Mouse (Mus musculus) splenic B cell, adult 2 months (primary cell): ENCODE data around the gene Naa50.

Experiments used
- DNase-seq: peaks from one replicate; pipeline ENCODE4 v3.0.0-alpha.2; 2011; ENCODE audit warnings: low read depth, low spot score
- H3K27me3 ChIP-seq: 2 replicates; pipeline ENCODE4 v1.6.1; 2012; ENCODE audit warnings: mild to moderate bottlenecking, low read length, moderate library complexity, mixed read lengths; ENCODE audit not compliant: control insufficient read depth, poor library complexity, insufficient read depth, severe bottlenecking
- H3K36me3 ChIP-seq: 2 replicates; pipeline ENCODE4 v1.6.1; 2012; ENCODE audit warnings: mild to moderate bottlenecking, low read length, moderate library complexity, mixed read lengths; ENCODE audit not compliant: control insufficient read depth, poor library complexity, insufficient read depth, severe bottlenecking

Naa50 gene

DNA sequence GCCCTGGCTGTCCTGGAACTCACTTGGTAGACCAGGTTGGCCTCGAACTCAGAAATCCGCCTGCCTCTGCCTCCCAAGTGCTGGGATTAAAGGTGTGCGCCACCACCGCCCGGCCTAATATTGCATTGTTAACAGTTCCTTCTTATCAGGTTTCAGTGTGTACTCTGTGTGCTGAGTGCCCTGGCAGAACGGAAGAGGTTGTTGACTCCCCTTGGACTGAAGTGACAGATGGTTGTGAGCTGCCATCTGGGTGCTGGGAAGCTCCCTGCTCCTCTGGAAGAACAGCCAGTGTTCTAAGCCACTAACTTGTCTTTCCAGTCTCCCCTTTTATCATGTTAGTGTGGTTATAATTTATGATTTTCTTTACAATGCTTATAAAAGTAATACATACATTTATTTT lies 64.7 kb downstream of the Naa50 start:
- no peak for DNase-seq
- Histone ChIP-seq H3K36me3 (peaks cover 4% of the 10 kb centered on the region), H3K27me3 (no peaks in the 10 kb centered on the region)

DNA sequence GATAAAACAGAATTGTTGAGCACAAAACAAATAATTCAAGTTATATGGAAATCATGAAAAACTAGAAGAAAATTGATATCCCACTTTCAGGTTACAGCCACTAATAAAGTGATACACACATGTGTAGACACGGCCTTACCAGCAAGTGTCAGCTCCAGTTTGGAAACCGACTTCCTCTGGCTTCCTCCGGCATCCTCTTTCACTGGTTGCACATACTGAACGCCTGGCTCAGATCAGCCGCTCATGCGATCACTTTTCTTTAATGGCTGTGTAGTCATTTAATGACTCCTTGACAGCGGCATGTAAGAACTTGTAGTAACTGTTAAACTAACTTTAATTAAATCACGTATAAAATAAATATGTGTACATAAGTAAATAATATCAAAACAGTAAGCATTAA lies 66.3 kb downstream of the Naa50 start:
- no peaks in the 10 kb centered on the region for H3K27me3 ChIP-seq
- H3K36me3 ChIP-seq, result peaks cover 4% of the 10 kb centered on the region
- no peak for DNase-seq

DNA sequence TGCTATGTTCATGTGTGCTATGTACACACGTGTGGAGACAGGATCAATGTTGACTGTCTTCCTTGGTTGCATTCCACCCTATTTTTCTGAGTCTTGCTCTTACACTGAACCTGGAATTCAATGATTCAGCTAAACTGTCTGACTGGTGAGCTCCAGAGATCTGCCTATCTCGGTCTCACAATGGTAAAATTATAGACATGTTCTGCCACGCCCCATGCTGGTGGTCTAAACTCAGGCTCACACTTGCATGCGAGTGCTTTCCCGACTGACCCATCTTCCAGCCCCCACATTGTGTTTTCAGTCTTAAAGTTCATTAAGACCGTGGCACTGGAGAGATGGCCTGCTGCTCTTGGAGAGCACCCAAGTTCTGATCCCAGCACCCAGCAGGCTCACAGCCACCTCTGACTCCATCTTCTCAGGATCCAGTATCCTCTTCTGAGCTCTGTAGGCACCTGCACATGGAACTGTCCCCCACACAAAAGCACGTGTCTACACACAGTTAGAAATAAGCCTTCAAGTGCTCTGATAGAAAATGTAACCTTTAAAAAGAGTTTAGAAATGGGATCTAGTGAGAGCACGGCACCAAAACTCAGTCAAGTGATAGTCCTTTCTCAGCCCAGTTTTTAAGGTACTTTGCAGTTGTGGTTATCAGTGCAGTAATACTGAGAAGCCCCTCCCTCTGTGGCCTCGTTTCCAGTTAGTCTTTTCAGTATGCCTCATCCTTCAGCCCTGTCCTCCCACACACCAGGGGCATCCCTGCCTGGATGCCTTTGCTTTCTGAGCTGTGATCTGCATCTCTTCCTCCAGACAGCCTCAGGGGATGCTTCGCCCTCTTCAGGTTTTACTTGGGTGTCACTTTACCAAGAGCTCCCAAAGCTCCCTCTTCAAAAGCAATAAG lies 70.8 kb downstream of the Naa50 start:
- no peaks in the 10 kb centered on the region for H3K27me3 ChIP-seq
- peak; percentile 34 for DNase-seq
- H3K36me3 ChIP-seq, result peaks cover 4% of the 10 kb centered on the region

DNA sequence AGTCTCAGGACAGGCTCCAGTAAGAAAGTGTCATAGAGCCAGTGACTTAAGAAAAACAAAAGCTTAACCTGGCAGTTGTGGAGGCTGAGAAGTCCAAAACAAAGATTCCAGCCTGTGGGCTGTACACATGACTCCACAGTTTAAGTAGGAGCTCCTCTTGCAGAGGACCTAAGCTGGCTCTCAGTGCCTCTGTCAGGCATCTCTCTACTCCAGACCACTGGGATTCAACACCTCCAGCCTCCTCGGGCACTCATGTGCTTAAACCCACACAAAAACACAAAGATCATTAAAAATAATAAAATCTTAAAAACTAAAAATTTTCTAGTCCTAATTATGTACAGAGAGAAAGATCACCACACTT lies 71.4 kb downstream of the Naa50 start:
- DNase-seq, result no peak
- H3K36me3 ChIP-seq, result peaks cover 4% of the 10 kb centered on the region
- H3K27me3 ChIP-seq, result no peaks in the 10 kb centered on the region

GRCm38 (mm10) chr16:44212703-44213102 lies 73.1 kb downstream of the Naa50 start:
- peaks cover 3% of the 10 kb centered on the region for H3K36me3 ChIP-seq
- H3K27me3 ChIP-seq, result no peaks in the 10 kb centered on the region
- peak; percentile 51 for DNase-seq
